Mouse (Mus musculus): ENCODE measurements around the gene Srebf1.

DNA sequence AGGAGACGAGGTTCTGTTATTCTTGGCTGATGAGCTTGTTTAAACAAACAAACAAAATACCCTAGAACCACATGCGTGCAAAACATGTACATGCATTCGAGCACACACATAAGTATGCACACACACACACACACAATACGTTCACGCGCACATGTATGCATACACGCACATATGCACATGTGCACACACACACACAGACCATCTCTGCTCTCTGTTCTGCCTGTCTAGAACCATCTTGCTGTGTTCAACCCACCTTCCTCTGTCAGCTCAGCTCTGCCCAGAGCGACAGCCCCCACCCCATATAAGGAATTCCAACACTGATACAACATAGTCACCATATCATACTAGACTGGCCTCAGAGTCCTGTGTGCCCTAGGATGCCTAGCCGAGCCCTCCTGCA is 34.3 kb upstream of the Srebf1 start:
- TF ChIP-seq TCF12 (IDR thresholded peaks at IDR 0.05; ENCODE audit: insufficient read depth, poor library complexity, severe bottlenecking) (no peak), TCF3 (IDR thresholded peaks at IDR 0.05; ENCODE audit: insufficient read length, low read depth) (no peak), POLR2A (IDR thresholded peaks at IDR 0.05; ENCODE audit: insufficient read length, low read depth) (no peak), SRF (IDR thresholded peaks at IDR 0.05; ENCODE audit: control insufficient read depth, insufficient read length, low read depth) (no peak), POLR2AphosphoS2 (IDR thresholded peaks at IDR 0.05; ENCODE audit: insufficient read length, low read depth) (no peak)
